11 mouse cellular contexts compared by ENCODE assay signal in the genomic region with DNA sequence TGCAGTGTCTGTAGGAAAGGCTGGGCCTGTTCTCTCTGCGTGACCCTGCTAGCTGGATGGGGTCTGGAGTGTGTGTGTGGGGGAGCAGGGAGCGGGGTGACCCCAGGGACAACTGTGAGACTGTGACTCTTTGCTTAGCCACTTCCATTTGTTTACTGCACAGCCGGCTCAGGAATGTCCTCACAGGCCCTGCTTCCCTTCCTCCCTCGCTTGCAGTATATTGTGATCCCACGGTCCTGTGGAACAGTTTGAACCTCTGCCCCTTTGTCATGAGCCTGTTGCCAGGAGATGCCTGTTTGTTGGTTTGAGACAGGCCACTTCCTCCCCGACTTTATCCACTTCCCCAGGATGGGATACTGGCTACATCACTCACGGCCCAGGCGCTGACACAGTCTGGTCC. TPM values are rescaled to one million over a fixed set of nuclear protein-coding genes. Genes with fewer than 3 reads are reported as not detected.
DNase-seq lines count a peak whose midpoint lies in the region; ATAC-seq and TF ChIP-seq lines count a peak whose summit lies in the region.
"Had no signal": no experiment of that assay in that cellular context is flagged by ENCODE, and none has a peak within 500 bp of the region (broad histone marks: within the 10 kb centered on the region; RNA-seq: fewer than 3 reads in every experiment).

No protein-coding gene starts in this region.

- H3K27ac ChIP-seq in kidney, adult 2 months (ENCODE audit: insufficient read depth, low read depth, low read length): no peak overlapping the region; the same call in 1 of the 2 replicates
- H3K27ac ChIP-seq in liver, embryonic 11.5 days (ENCODE audit: low read depth, low read length): no peak overlapping the region; the same call in 1 of the 2 replicates
- no peak overlapping the region for H3K27ac ChIP-seq in forebrain, embryonic 16.5 days (ENCODE audit: low read length)

- no peaks in the 10 kb centered on the region; the same call in 1 of the 2 replicates for H3K9me3 ChIP-seq in liver, embryonic 11.5 days (ENCODE audit: control insufficient read depth, low read length)
- H3K9me3 ChIP-seq in forebrain, embryonic 16.5 days (ENCODE audit: control insufficient read depth, low read length): no peaks in the 10 kb centered on the region

- WGBS in kidney, adult 2 months: 63% methylated on average over 8 of the region's 8 CpGs
- WGBS in liver, embryonic 11.5 days: 71% methylated on average over 8 of the region's 8 CpGs
- WGBS in forebrain, embryonic 16.5 days: 88% methylated on average over 8 of the region's 8 CpGs

- DNase-seq in embryo, embryonic 10.5 days (ENCODE audit: low spot score): peak; percentile 8
- DNase-seq in embryo, embryonic 9.5 days (ENCODE audit: extremely low spot score): no peak
- DNase-seq in kidney, adult 2 months: peak; percentile 53
- DNase-seq in kidney, adult 11 months: no peak
- no peak for DNase-seq in liver, embryonic 11.5 days (ENCODE audit: low spot score)
- DNase-seq in lung, postnatal 14 days: peak; percentile 50
- no peak for DNase-seq in B cell, adult 2 months
- DNase-seq: cerebellum, postnatal 10 days had no signal

- no peak overlapping the region for H3K9ac ChIP-seq in liver, embryonic 11.5 days (ENCODE audit: low read depth, low read length)
- H3K9ac ChIP-seq in forebrain, embryonic 16.5 days (replicated peaks; ENCODE audit: low read depth, low read length): no peak overlapping the region

- TF ChIP-seq CTCF in kidney, adult 2 months (conservative IDR thresholded peaks at IDR 0.05; ENCODE audit: insufficient read depth, insufficient read length, low read depth, low read length): no peak

- 0 out of 2 replicates have a peak, but pooled peaks have one; percentile 23 for ATAC-seq in liver, embryonic 11.5 days (replicated peaks; ENCODE audit: low FRiP score)
- no peak for ATAC-seq in forebrain, embryonic 16.5 days

- H3K4me1 ChIP-seq in kidney, adult 2 months (ENCODE audit: control insufficient read depth, insufficient read depth, low read length): 0 out of 2 replicates have a peak, but pooled peaks cover 5% of the 10 kb centered on the region
- H3K4me1 ChIP-seq in liver, embryonic 11.5 days (replicated peaks; ENCODE audit: control insufficient read depth, insufficient read depth, low read length): peaks cover 7% of the 10 kb centered on the region; the same call in 1 of the 2 replicates
- H3K4me1 ChIP-seq in forebrain, embryonic 16.5 days (replicated peaks; ENCODE audit: control insufficient read depth, insufficient read depth, low read length): no peaks in the 10 kb centered on the region

- H3K4me2 ChIP-seq in liver, embryonic 11.5 days: no peak overlapping the region
- H3K4me2 ChIP-seq in forebrain, embryonic 16.5 days (ENCODE audit: low read length): no peak overlapping the region

- H3K27me3 ChIP-seq in kidney, adult 2 months (replicated peaks; ENCODE audit: control insufficient read depth, insufficient read depth, low read length): no peaks in the 10 kb centered on the region
- no peaks in the 10 kb centered on the region for H3K27me3 ChIP-seq in liver, embryonic 11.5 days (replicated peaks; ENCODE audit: control insufficient read depth, insufficient read depth, low read length)
- no peaks in the 10 kb centered on the region for H3K27me3 ChIP-seq in forebrain, embryonic 16.5 days (replicated peaks; ENCODE audit: control insufficient read depth, insufficient read depth, low read length)
- H3K27me3 ChIP-seq: megakaryocyte, embryonic 14.5 days had no signal

- no peak overlapping the region for H3K4me3 ChIP-seq in kidney, adult 2 months (ENCODE audit: insufficient read depth, low read depth, low read length)
- no peak overlapping the region for H3K4me3 ChIP-seq in liver, embryonic 11.5 days (ENCODE audit: low read depth, low read length)
- no peak overlapping the region for H3K4me3 ChIP-seq in forebrain, embryonic 16.5 days (replicated peaks; ENCODE audit: low read length)
- H3K4me3 ChIP-seq: megakaryocyte, embryonic 14.5 days; myocyte had no signal

- no peak for TF ChIP-seq POLR2A in kidney, adult 2 months (IDR thresholded peaks at IDR 0.05; ENCODE audit: low read depth, low read length)

- no peaks in the 10 kb centered on the region; the same call in 1 of the 2 replicates for H3K36me3 ChIP-seq in kidney, adult 2 months (ENCODE audit: control insufficient read depth, insufficient read depth, low read length)
- peaks cover 29% of the 10 kb centered on the region; the same call in 1 of the 2 replicates for H3K36me3 ChIP-seq in liver, embryonic 11.5 days (ENCODE audit: control insufficient read depth, insufficient read depth, low read length)
- H3K36me3 ChIP-seq in forebrain, embryonic 16.5 days (ENCODE audit: control insufficient read depth, insufficient read depth): peaks cover 44% of the 10 kb centered on the region

RNA-seq across cellular contexts. Expression of a gene that starts 35.4 kb away (rescaled TPM):
- 14.0 and 15.6 TPM in 2 replicates for polyA plus RNA-seq in kidney, adult 2 months (2012; rRNA removed)
- 13.3 and 14.3 TPM in 2 replicates for polyA plus RNA-seq in liver, embryonic 11.5 days (2014; fragmentation: Nextera tagmentation; extraction: Ambion mirVana)
- 42.5 and 48.8 TPM in 2 replicates for polyA plus RNA-seq in forebrain, embryonic 16.5 days (2015; fragmentation: Nextera tagmentation; extraction: Ambion mirVana)

Comparison
In these comparisons a context has a peak if more than half of its experiments do, and no peak if none do; other contexts are left out.
1. DNase-seq: peak in embryo, embryonic 10.5 days (single experiment), kidney, adult 2 months (single experiment) and lung, postnatal 14 days (single experiment); none in embryo, embryonic 9.5 days (single experiment), kidney, adult 11 months (single experiment), liver, embryonic 11.5 days (single experiment) and B cell, adult 2 months (0 of 2).